Mouse (Mus musculus): ENCODE results near the gene Agbl4. TPM values are rescaled to one million over a fixed set of nuclear protein-coding genes. Genes with fewer than 3 reads are reported as not detected.

The Agbl4 gene
- total and polyA plus RNA-seq, 3 experiments: not detected

GRCm38 (mm10) chr4:111502965-111503727 is 1105.7 kb downstream of the Agbl4 start (continued):
- no peak for TF ChIP-seq EP300 (IDR thresholded peaks at IDR 0.05; ENCODE audit: low read length)
- TF ChIP-seq MXI1 (IDR thresholded peaks at IDR 0.05; ENCODE audit: low read depth, low read length): no peak
- TF ChIP-seq GABPA (IDR thresholded peaks at IDR 0.05; ENCODE audit: insufficient replicate concordance, low read depth, low read length): no peak
- no peak for TF ChIP-seq ETS1 (conservative IDR thresholded peaks at IDR 0.05; ENCODE audit: low read depth, low read length)
- TF ChIP-seq HCFC1 (IDR thresholded peaks at IDR 0.05; ENCODE audit: low read depth, low read length): no peak
- no peak for TF ChIP-seq ZNF384 (IDR thresholded peaks at IDR 0.05; ENCODE audit: low read depth, low read length)
- TF ChIP-seq SIN3A (IDR thresholded peaks at IDR 0.05; ENCODE audit: low read length): no peak
- 0 out of 2 replicates have a peak, but pooled peaks have one; percentile 43 for TF ChIP-seq TBP (conservative IDR thresholded peaks at IDR 0.05; ENCODE audit: low read depth, low read length)
- no peak for TF ChIP-seq UBTF (IDR thresholded peaks at IDR 0.05; ENCODE audit: low read depth, low read length)
- TF ChIP-seq SMC3 (IDR thresholded peaks at IDR 0.05; ENCODE audit: low read depth, low read length): no peak
- TF ChIP-seq RCOR1 (conservative IDR thresholded peaks at IDR 0.05; ENCODE audit: low read depth, low read length): no peak
- no peak for TF ChIP-seq ZC3H11A (IDR thresholded peaks at IDR 0.05; ENCODE audit: low read depth, low read length)
- TF ChIP-seq MYC (IDR thresholded peaks at IDR 0.05; ENCODE audit: low read depth, low read length): no peak
- TF ChIP-seq USF1 (IDR thresholded peaks at IDR 0.05; ENCODE audit: low read depth, low read length): no peak
- TF ChIP-seq POLR2A (IDR thresholded peaks at IDR 0.05; ENCODE audit: low read depth, low read length): peak; percentile 51
- TF ChIP-seq PAX5 (IDR thresholded peaks at IDR 0.05; ENCODE audit: low read length): no peak
- peak; percentile 16; the same call in 1 of the 2 replicates for TF ChIP-seq CHD2 (IDR thresholded peaks at IDR 0.05; ENCODE audit: low read length)
- TF ChIP-seq JUN (IDR thresholded peaks at IDR 0.05; ENCODE audit: insufficient read depth, low read depth, low read length): no peak

- in situ Hi-C loops (cut with MboI; ENCODE audit: low pct_ligation_motif_present, low pct_unique_long_range_greater_than_20kb, low sequenced_read_pairs) (loop anchor here (10.0 kb wide), 2 partner anchors 120 to 180 kb away; no protein-coding TSS in a partner anchor), dilution Hi-C loops (cut with MboI; ENCODE audit: extremely low pct_ligation_motif_present, extremely low pct_unique_long_range_greater_than_20kb, low sequenced_read_pairs) (no loop called here)
- peak overlapping the region; percentile 49 for H3K27ac ChIP-seq (ENCODE audit: insufficient read depth, low read depth)
- H3K27me3 ChIP-seq (replicated peaks): no peaks in the 10 kb centered on the region
- peaks cover 20 to 47% of the 10 kb centered on the region in 2 experiments for H3K4me1 ChIP-seq (ENCODE audit: control insufficient read depth in 1 of 2, insufficient read depth in 2 of 2)
- no peak overlapping the region for H3K9ac ChIP-seq (ENCODE audit: insufficient read depth, low read depth)
- no peaks in the 10 kb centered on the region for H3K36me3 ChIP-seq (replicated peaks in 1 of 2; ENCODE audit: control insufficient read depth in 1 of 2, insufficient read depth in 1 of 2, low read length in 1 of 2)
- H3K9me3 ChIP-seq (replicated peaks; ENCODE audit: low read length): no peaks in the 10 kb centered on the region
- peak; percentile 65 for DNase-seq (ENCODE audit: extremely low read depth)
- no peaks in the 10 kb centered on the region for H3K79me2 ChIP-seq (replicated peaks; ENCODE audit: control insufficient read depth, extremely low read depth, insufficient read depth, poor library complexity, severe bottlenecking)
- H3K4me3 ChIP-seq (replicated peaks in 1 of 3; ENCODE audit: low read depth in 2 of 3, low read length in 2 of 3, poor library complexity in 1 of 3): no peak overlapping the region
- H3K4me2 ChIP-seq (ENCODE audit: insufficient read depth, low read depth, poor library complexity, severe bottlenecking): peak overlapping the region; percentile 11; the same call in 1 of the 2 replicates
- TF ChIP-seq SMC3 (IDR thresholded peaks at IDR 0.05; ENCODE audit: low read depth, low read length) (no peak), GABPA (IDR thresholded peaks at IDR 0.05; ENCODE audit: insufficient replicate concordance, low read depth, low read length) (no peak), MEF2A (IDR thresholded peaks at IDR 0.05; ENCODE audit: borderline replicate concordance, low read depth, low read length) (peak; percentile 96), UBTF (IDR thresholded peaks at IDR 0.05; ENCODE audit: low read depth, low read length) (no peak), POLR2AphosphoS2 (IDR thresholded peaks at IDR 0.05; ENCODE audit: low read depth, low read length) (no peak), BHLHE40 (IDR thresholded peaks at IDR 0.05; ENCODE audit: low read depth, low read length) (peak; percentile 73), SIN3A (IDR thresholded peaks at IDR 0.05; ENCODE audit: low read length) (no peak), ZMIZ1 (IDR thresholded peaks at IDR 0.05; ENCODE audit: low read depth, low read length) (no peak), HCFC1 (IDR thresholded peaks at IDR 0.05; ENCODE audit: low read depth, low read length) (no peak), MAFK (IDR thresholded peaks at IDR 0.05; ENCODE audit: insufficient replicate concordance, low read length) (peak; percentile 51; the same call in 1 of the 2 replicates), NELFE (IDR thresholded peaks at IDR 0.05; ENCODE audit: low read depth, low read length) (no peak), RCOR1 (conservative IDR thresholded peaks at IDR 0.05; ENCODE audit: low read depth, low read length) (peak; percentile 87; the same call in 1 of the 2 replicates), NRF1 (IDR thresholded peaks at IDR 0.05; ENCODE audit: low read depth, low read length) (no peak), USF1 (IDR thresholded peaks at IDR 0.05; ENCODE audit: low read depth, low read length) (no peak), CHD2 (IDR thresholded peaks at IDR 0.05; ENCODE audit: low read length) (peak; percentile 66; the same call in 1 of the 2 replicates), ZNF384 (IDR thresholded peaks at IDR 0.05; ENCODE audit: low read depth, low read length) (no peak), ZC3H11A (IDR thresholded peaks at IDR 0.05; ENCODE audit: low read depth, low read length) (no peak), E2F4 (IDR thresholded peaks at IDR 0.05; ENCODE audit: insufficient replicate concordance, low read depth, low read length) (no peak), CHD1 (IDR thresholded peaks at IDR 0.05; ENCODE audit: low read depth, low read length) (no peak), PAX5 (IDR thresholded peaks at IDR 0.05; ENCODE audit: low read length) (no peak), TCF12 (IDR thresholded peaks at IDR 0.05; ENCODE audit: low read depth, low read length) (peak; percentile 98), MYC (IDR thresholded peaks at IDR 0.05; ENCODE audit: low read depth, low read length) (0 out of 2 replicates have a peak, but pooled peaks have one; percentile 29), KAT2A (IDR thresholded peaks at IDR 0.05; ENCODE audit: insufficient replicate concordance, low read length) (no peak), MAZ (IDR thresholded peaks at IDR 0.05; ENCODE audit: low read depth, low read length) (no peak), TBP (conservative IDR thresholded peaks at IDR 0.05; ENCODE audit: low read depth, low read length) (no peak), RAD21 (IDR thresholded peaks at IDR 0.05; ENCODE audit: low read depth, low read length) (no peak), ETS1 (conservative IDR thresholded peaks at IDR 0.05; ENCODE audit: low read depth, low read length) (peak; percentile 63), ELF1 (IDR thresholded peaks at IDR 0.05; ENCODE audit: low read depth, low read length) (no peak), MXI1 (IDR thresholded peaks at IDR 0.05; ENCODE audit: low read depth, low read length) (no peak)
These were observed 1107.5 kb downstream of the Agbl4 start for GRCm38 (mm10) chr4:111504952-111505351.
